Mouse (Mus musculus) C2C12 (cell line): ENCODE measurements around the gene Hoxd13. TPM values are rescaled to one million over a fixed set of nuclear protein-coding genes. Genes with fewer than 3 reads are reported as not detected.

Experiments used
- H3K27me3 ChIP-seq: one replicate; pipeline ENCODE4 v1.6.1; 2011; ENCODE audit not compliant: control insufficient read depth, insufficient read depth, insufficient read length
- H3K36me3 ChIP-seq: one replicate; pipeline ENCODE4 v1.6.1; 2011; ENCODE audit not compliant: control insufficient read depth, insufficient read depth
- H3K4me3 ChIP-seq: one replicate; pipeline ENCODE4 v1.5.1; 2011; ENCODE audit warnings: mild to moderate bottlenecking, control low read depth; ENCODE audit not compliant: poor library complexity, insufficient read depth, severe bottlenecking
- H3K79me2 ChIP-seq: one replicate; pipeline ENCODE4 v1.6.1; 2011; ENCODE audit not compliant: control insufficient read depth, insufficient read depth
- H3K79me3 ChIP-seq: one replicate; pipeline ENCODE4 v1.6.1; 2011; ENCODE audit warnings: low read depth, control low read depth
- H3ac ChIP-seq: one replicate; pipeline ENCODE3; 2011; ENCODE audit warnings: low read depth; ENCODE audit not compliant: control insufficient read depth, insufficient read length
- CEBPB ChIP-seq: IDR thresholded peaks from one replicate; pipeline ENCODE4 v1.6.1; 2011; ENCODE audit warnings: low read depth, mild to moderate bottlenecking, control low read depth, moderate library complexity
- CTCF ChIP-seq: IDR thresholded peaks from one replicate; pipeline ENCODE4 v1.5.1; 2011; ENCODE audit not compliant: control insufficient read depth, insufficient read depth, insufficient read length
- FOSL1 ChIP-seq: IDR thresholded peaks from one replicate; pipeline ENCODE4 v1.8.0; 2011; ENCODE audit warnings: mild to moderate bottlenecking, low read length; ENCODE audit not compliant: poor library complexity, insufficient read depth, severe bottlenecking
- MAX ChIP-seq: IDR thresholded peaks from one replicate; pipeline ENCODE4 v1.6.1; 2011; ENCODE audit warnings: mild to moderate bottlenecking, control low read depth
- MYOD1 ChIP-seq: IDR thresholded peaks from one replicate; pipeline ENCODE4 v1.6.1; 2011; ENCODE audit warnings: low read depth; ENCODE audit not compliant: control insufficient read depth, insufficient read length
- MYOG ChIP-seq: IDR thresholded peaks from one replicate; pipeline ENCODE4 v1.6.1; 2011; ENCODE audit not compliant: control insufficient read depth, insufficient read length; ENCODE audit errors: extremely low read depth
- USF1 ChIP-seq: IDR thresholded peaks from one replicate; pipeline ENCODE4 v1.6.1; 2011; ENCODE audit warnings: low read depth, mild to moderate bottlenecking, control low read depth, moderate library complexity
- polyA plus RNA-seq: library from polyadenylated mRNA; unstranded; fragments of >200 nt; fragmentation: generic; extraction: Trizol; gene quantifications from one replicate; pipeline ENCODE4 v1.2.1, GENCODE M21; 2012; ENCODE audit warnings: missing spikeins

Hoxd13 gene
- polyA plus RNA-seq, 1 experiment, result not detected

DNA sequence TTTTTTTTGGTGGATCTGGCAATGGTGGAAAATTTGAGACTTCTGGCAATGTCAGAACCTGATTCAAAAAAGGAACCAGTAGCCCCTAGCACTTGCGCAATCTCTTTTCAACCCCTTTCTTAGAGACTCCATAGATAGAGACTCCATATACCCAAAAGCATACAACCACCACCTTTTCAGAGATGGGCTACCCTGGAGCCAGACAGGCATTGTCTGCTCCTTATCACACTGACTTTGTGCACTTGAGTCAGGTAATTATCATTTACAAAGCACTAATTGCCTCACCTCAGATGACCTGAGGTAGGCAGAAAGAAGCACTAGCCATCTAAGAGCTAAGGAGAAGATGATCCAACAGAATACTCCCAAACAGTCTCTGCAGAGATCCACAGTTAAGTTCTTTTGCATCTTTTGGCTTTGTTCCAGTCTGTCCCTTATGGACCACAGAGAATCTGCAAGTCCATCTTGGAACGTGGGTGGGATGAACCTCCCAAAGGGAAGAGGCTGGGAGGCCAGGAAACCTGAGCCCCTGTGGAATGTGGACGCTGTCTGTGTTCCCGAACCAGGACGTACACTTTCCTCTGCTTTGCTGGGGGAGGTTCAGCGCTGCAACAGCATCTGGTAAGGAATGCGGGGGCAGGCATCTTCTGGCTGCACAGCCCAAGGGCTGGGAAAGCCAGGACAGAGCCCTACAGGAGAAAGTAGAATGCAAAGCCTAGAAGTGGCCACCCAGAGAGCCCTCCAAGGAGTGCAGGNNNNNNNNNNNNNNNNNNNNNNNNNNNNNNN is 20.8 kb upstream of the Hoxd13 start:
- no peak overlapping the region for H3ac ChIP-seq
- no peaks in the 10 kb centered on the region for H3K79me2 ChIP-seq
- H3K4me3 ChIP-seq, result no peak overlapping the region
- no peak for TF ChIP-seq MAX
- no peaks in the 10 kb centered on the region for H3K79me3 ChIP-seq
- H3K36me3 ChIP-seq, result no peaks in the 10 kb centered on the region
- H3K27me3 ChIP-seq, result peaks cover 32% of the 10 kb centered on the region

DNA sequence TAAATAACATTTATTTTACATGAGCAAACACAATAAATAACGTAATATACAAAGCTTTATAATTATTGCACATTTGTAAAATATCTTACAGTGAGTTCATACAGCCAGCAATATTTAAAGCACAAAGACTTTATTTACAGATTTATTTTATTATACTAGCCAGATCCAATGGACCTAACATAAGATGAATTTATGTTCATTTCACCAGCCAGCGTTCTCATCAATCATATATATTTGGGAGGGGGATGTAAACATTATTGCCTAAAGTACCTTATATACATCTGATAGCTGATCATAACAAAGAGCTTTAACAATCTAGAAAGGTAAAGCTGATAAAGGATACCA is 15.1 kb upstream of the Hoxd13 start:
- Histone ChIP-seq H3ac (no peak overlapping the region), H3K27me3 (peaks cover 37% of the 10 kb centered on the region), H3K36me3 (no peaks in the 10 kb centered on the region), H3K79me3 (no peaks in the 10 kb centered on the region), H3K79me2 (no peaks in the 10 kb centered on the region), H3K4me3 (no peak overlapping the region)
- no peak for TF ChIP-seq MAX
- TF ChIP-seq USF1, result no peak
- TF ChIP-seq MYOG, result no peak
- TF ChIP-seq FOSL1, result no peak
- no peak for TF ChIP-seq CEBPB
- TF ChIP-seq MYOD1, result no peak
- TF ChIP-seq CTCF, result no peak

DNA sequence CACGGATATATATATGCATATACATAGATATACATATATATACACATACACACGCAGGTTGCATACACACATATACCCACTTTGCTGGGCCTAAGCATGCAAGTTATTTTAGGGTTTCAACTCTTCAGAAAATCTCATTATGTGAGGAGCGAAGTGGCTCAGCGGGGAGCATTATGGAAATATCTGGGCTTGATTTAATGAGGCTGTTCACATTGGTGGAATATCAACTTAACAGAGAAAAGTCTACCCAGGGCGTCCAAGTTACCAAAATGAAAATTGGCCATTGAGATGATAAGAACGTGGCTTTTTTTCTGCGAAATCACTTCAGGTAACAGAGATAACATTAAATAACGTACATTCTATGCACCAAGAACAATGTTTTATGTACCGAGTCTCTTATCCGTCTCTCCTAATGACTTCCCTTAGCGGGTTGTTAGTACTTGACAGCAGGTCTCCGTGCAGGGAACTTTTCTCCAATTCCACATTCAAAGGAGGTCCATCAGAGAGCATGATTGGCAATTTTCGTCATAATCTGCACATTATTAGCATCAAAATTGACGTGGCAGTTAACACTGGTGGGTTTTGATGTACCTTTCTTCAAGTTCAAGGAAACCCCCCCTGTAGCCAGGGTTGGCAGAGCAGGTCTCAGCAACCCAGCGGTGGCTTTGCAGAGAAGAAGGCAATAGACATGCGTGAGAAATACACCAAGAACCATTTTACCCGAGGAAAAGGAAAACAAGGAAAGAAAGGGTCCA is 14.2 kb upstream of the Hoxd13 start:
- no peak for TF ChIP-seq MAX
- TF ChIP-seq MYOD1, result no peak
- no peak for TF ChIP-seq CEBPB
- no peak for TF ChIP-seq USF1
- TF ChIP-seq CTCF, result no peak
- no peak for TF ChIP-seq FOSL1
- no peak for TF ChIP-seq MYOG
- peaks cover 39% of the 10 kb centered on the region for H3K27me3 ChIP-seq
- no peaks in the 10 kb centered on the region for H3K79me2 ChIP-seq
- H3K79me3 ChIP-seq, result no peaks in the 10 kb centered on the region
- H3K4me3 ChIP-seq, result no peak overlapping the region
- H3K36me3 ChIP-seq, result no peaks in the 10 kb centered on the region
- H3ac ChIP-seq, result no peak overlapping the region

DNA sequence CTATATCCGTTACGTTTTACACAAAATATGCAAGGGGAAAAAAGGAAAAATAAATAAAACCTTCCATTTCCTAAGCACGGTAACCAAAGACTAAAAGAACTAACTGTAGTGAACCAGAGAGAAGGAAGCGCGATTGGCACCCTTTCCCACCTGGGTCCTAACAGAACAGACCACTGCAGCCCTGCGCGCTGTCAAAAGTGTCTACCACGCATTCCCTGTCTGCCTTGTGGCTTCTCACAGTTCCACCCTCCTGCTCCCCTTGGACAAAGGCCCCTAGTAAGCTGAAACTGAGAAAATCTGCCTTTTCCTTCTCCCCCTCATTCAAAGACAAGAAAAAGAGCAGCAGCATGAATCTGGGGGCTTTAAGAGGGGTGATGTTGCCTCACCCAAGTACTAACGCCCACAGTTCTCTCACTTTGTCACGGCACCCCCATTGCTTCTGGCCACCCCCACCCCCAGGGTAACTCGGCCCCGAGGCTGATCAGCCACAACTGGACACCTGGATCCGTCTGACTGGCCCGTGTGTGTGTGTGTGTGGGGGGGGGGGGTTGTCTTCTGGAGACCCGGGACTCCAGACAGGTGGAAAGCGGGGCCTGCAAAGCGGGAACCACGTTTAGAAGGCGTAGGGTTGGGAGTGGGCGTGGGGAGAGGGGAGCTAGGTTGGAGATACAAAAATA is 13.2 kb upstream of the Hoxd13 start:
- Histone ChIP-seq H3K27me3 (peaks cover 41% of the 10 kb centered on the region), H3K4me3 (no peak overlapping the region)
- no peak for TF ChIP-seq USF1
- TF ChIP-seq CEBPB, result no peak
- TF ChIP-seq MYOD1, result no peak
- TF ChIP-seq FOSL1, result no peak
- TF ChIP-seq MAX, result no peak
- TF ChIP-seq MYOG, result no peak
- no peak for TF ChIP-seq CTCF

DNA sequence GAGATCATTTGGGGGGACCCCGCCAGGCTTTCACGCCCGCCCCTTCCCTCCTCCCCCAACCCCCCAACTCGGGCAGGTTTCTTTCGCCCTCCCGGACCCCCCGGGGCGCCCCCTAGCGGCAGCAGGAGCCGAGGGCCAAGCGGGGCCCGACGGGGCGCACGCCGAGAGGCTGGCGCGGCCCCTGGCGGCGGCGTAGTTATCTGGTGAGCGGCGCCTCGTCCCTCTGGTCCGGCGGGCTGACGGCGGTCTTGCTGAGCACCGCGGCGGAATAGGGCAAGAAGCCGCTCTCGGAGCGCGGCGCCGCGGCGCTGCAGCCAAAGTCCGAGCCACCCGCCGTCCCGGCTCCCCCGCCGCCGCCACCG is 12.7 kb upstream of the Hoxd13 start:
- peaks cover 41% of the 10 kb centered on the region for H3K27me3 ChIP-seq
- no peaks in the 10 kb centered on the region for H3K36me3 ChIP-seq
- no peak overlapping the region for H3ac ChIP-seq
- no peaks in the 10 kb centered on the region for H3K79me3 ChIP-seq
- no peak overlapping the region for H3K4me3 ChIP-seq
- TF ChIP-seq CEBPB (no peak), MAX (no peak), MYOG (no peak), MYOD1 (no peak), USF1 (no peak), FOSL1 (no peak), CTCF (no peak)
- H3K79me2 ChIP-seq, result no peaks in the 10 kb centered on the region

More for the DNA sequence above, 13.2 kb upstream of the Hoxd13 start:
- Histone ChIP-seq H3K79me2 (no peaks in the 10 kb centered on the region), H3K36me3 (no peaks in the 10 kb centered on the region), H3K79me3 (no peaks in the 10 kb centered on the region), H3ac (no peak overlapping the region)
